Mouse (Mus musculus) brain, embryonic 14.5 days (tissue): Measurements from ENCODE around the gene Selenoo.

Experiments used
- CTCF ChIP-seq: fragments of 200-500 bp; IDR thresholded peaks from 2 replicates; pipeline ENCODE4 v1.5.1; 2012; ENCODE audit warnings: inconsistent platforms, mild to moderate bottlenecking, moderate library complexity, borderline replicate concordance; ENCODE audit not compliant: insufficient read depth, insufficient read length; ENCODE audit errors: extremely low read depth
- POLR2A ChIP-seq: fragments of 200-500 bp; IDR thresholded peaks from 2 replicates; pipeline ENCODE4 v1.6.1; 2012; ENCODE audit warnings: mild to moderate bottlenecking, inconsistent platforms, borderline replicate concordance; ENCODE audit not compliant: poor library complexity, insufficient read depth, insufficient read length, severe bottlenecking; ENCODE audit errors: extremely low read depth

GRCm38 (mm10) chr15:89106976-89107375, 18.1 kb downstream of the Selenoo start:
- TF ChIP-seq POLR2A (no peak), CTCF (no peak)
